ENCODE assay signal across 10 mouse cellular contexts in genomic region chr8:70489576-70489975, GRCm38 (mm10). TPM values are rescaled to one million over a fixed set of nuclear protein-coding genes. Genes with fewer than 3 reads are reported as not detected.
DNase-seq lines count a peak whose midpoint lies in the region; ATAC-seq lines count a peak whose summit lies in the region.
"Had no signal": no experiment of that assay in that cellular context is flagged by ENCODE, and none has a peak within 500 bp of the region (broad histone marks: within the 10 kb centered on the region; RNA-seq: fewer than 3 reads in every experiment).

No protein-coding gene starts in this region.

- H3K4me1 ChIP-seq in kidney, embryonic 16.5 days (ENCODE audit: insufficient read depth, low read length) = peaks cover 66% of the 10 kb centered on the region
- H3K4me1 ChIP-seq in embryonic facial prominence, embryonic 10.5 days = peaks cover 91% of the 10 kb centered on the region
- peaks cover 67% of the 10 kb centered on the region for H3K4me1 ChIP-seq in hindbrain, embryonic 15.5 days (replicated peaks)
- peaks cover 51% of the 10 kb centered on the region for H3K4me1 ChIP-seq in midbrain, embryonic 12.5 days

- H3K27me3 ChIP-seq in kidney, embryonic 16.5 days (ENCODE audit: insufficient read depth, low read length) = peaks cover 99% of the 10 kb centered on the region
- peaks cover 100% of the 10 kb centered on the region for H3K27me3 ChIP-seq in embryonic facial prominence, embryonic 10.5 days (replicated peaks; ENCODE audit: low read depth, poor library complexity, severe bottlenecking)
- H3K27me3 ChIP-seq in hindbrain, embryonic 15.5 days = peaks cover 87% of the 10 kb centered on the region
- H3K27me3 ChIP-seq in midbrain, embryonic 12.5 days = peaks cover 100% of the 10 kb centered on the region

- H3K9ac ChIP-seq in kidney, embryonic 16.5 days (replicated peaks; ENCODE audit: low read length) = 0 out of 2 replicates have a peak overlapping the region, but pooled peaks have one; percentile 39
- no peak overlapping the region for H3K9ac ChIP-seq in hindbrain, embryonic 15.5 days
- no peak overlapping the region; the same call in 1 of the 2 replicates for H3K9ac ChIP-seq in midbrain, embryonic 12.5 days (replicated peaks)

- no peaks in the 10 kb centered on the region for H3K9me3 ChIP-seq in kidney, embryonic 16.5 days (ENCODE audit: low read length)
- H3K9me3 ChIP-seq in embryonic facial prominence, embryonic 10.5 days = no peaks in the 10 kb centered on the region
- no peaks in the 10 kb centered on the region for H3K9me3 ChIP-seq in hindbrain, embryonic 15.5 days
- no peaks in the 10 kb centered on the region for H3K9me3 ChIP-seq in midbrain, embryonic 12.5 days

- H3K4me2 ChIP-seq in kidney, embryonic 16.5 days (replicated peaks; ENCODE audit: low read depth, low read length) = peak overlapping the region; percentile 60
- H3K4me2 ChIP-seq in hindbrain, embryonic 15.5 days = peak overlapping the region; percentile 37
- peak overlapping the region; percentile 43 for H3K4me2 ChIP-seq in midbrain, embryonic 12.5 days (replicated peaks)

- 0% methylated on average over 40 of the region's 41 CpGs for WGBS in kidney, embryonic 16.5 days
- WGBS in embryonic facial prominence, embryonic 10.5 days = under 1% methylated on average over 41 of the region's 41 CpGs
- WGBS in hindbrain, embryonic 15.5 days = under 1% methylated on average over 37 of the region's 41 CpGs
- 1% methylated on average over 31 of the region's 41 CpGs for WGBS in midbrain, embryonic 12.5 days

- no peak for DNase-seq in kidney, adult 18-20 months
- DNase-seq in embryonic facial prominence, embryonic 10.5 days (ENCODE audit: low spot score) = peak; percentile 77
- no peak for DNase-seq in adrenal gland, adult (ENCODE audit: inconsistent age in 2 of 2, low spot score in 1 of 2)
- DNase-seq in adipocyte (ENCODE audit: low spot score) = no peak
- no peak for DNase-seq in left cerebral cortex, postnatal 14 days (ENCODE audit: low spot score in 2 of 2)

- 0 out of 2 replicates have a peak, but pooled peaks have one; percentile 27 for ATAC-seq in kidney, embryonic 16.5 days (ENCODE audit: low FRiP score, low TSS enrichment)
- no peak for ATAC-seq in hindbrain, embryonic 15.5 days (ENCODE audit: low FRiP score, low read depth)
- ATAC-seq in midbrain, embryonic 12.5 days (ENCODE audit: low FRiP score, low read depth) = no peak

- no peak overlapping the region for H3K27ac ChIP-seq in kidney, embryonic 16.5 days (ENCODE audit: low read length)
- peak overlapping the region; percentile 87 for H3K27ac ChIP-seq in embryonic facial prominence, embryonic 10.5 days (replicated peaks)
- no peak overlapping the region for H3K27ac ChIP-seq in hindbrain, embryonic 15.5 days (replicated peaks)
- no peak overlapping the region for H3K27ac ChIP-seq in midbrain, embryonic 12.5 days (replicated peaks)

- H3K36me3 ChIP-seq in kidney, embryonic 16.5 days (ENCODE audit: insufficient read depth, low read length) = no peaks in the 10 kb centered on the region
- H3K36me3 ChIP-seq in embryonic facial prominence, embryonic 10.5 days (replicated peaks) = peaks cover 6% of the 10 kb centered on the region; the same call in 1 of the 2 replicates
- peaks cover 3% of the 10 kb centered on the region; the same call in 1 of the 2 replicates for H3K36me3 ChIP-seq in hindbrain, embryonic 15.5 days
- no peaks in the 10 kb centered on the region for H3K36me3 ChIP-seq in midbrain, embryonic 12.5 days

- intact Hi-C loops in left cerebral cortex, postnatal 14 days (cut with DNase I) = no loop called here

- H3K4me3 ChIP-seq in kidney, embryonic 16.5 days (ENCODE audit: low read length) = peak overlapping the region; percentile 42
- peak overlapping the region; percentile 73 for H3K4me3 ChIP-seq in embryonic facial prominence, embryonic 10.5 days
- peak overlapping the region; percentile 13; the same call in 1 of the 2 replicates for H3K4me3 ChIP-seq in hindbrain, embryonic 15.5 days
- peak overlapping the region; percentile 33 for H3K4me3 ChIP-seq in midbrain, embryonic 12.5 days
- H3K4me3 ChIP-seq: erythroblast, embryonic 14.5 days had no signal

RNA-seq across cellular contexts. Expression of gene Tmem59l, which starts 2.4 kb away (rescaled TPM):
- 6.5 and 7.0 TPM in 2 replicates for polyA plus RNA-seq in kidney, embryonic 16.5 days (2015; fragmentation: Nextera tagmentation; extraction: Ambion mirVana)
- polyA plus RNA-seq in embryonic facial prominence, embryonic 10.5 days (2016; fragmentation: Nextera tagmentation; extraction: Ambion mirVana) = 28.3 and 29.4 TPM in 2 replicates
- polyA plus RNA-seq in hindbrain, embryonic 15.5 days (2015; fragmentation: Nextera tagmentation; extraction: Ambion mirVana) = 133 and 145 TPM in 2 replicates
- polyA plus RNA-seq in midbrain, embryonic 12.5 days (2016; fragmentation: Nextera tagmentation; extraction: Ambion mirVana) = 19.3 and 21.7 TPM in 2 replicates
- 100 to 1,000 TPM; 217 to 225 TPM for total RNA-seq in left cerebral cortex, postnatal 14 days (2021)
- total RNA-seq: neutrophil, adult 5-6 weeks had no signal
- polyA plus RNA-seq: erythroblast, embryonic 14.5 days had no signal

RNA-seq across cellular contexts. Expression of gene Crlf1, which starts 3.4 kb away (rescaled TPM):
- 29.3 and 30.7 TPM in 2 replicates for polyA plus RNA-seq in kidney, embryonic 16.5 days (2015; fragmentation: Nextera tagmentation; extraction: Ambion mirVana)
- 103 and 116 TPM in 2 replicates for polyA plus RNA-seq in embryonic facial prominence, embryonic 10.5 days (2016; fragmentation: Nextera tagmentation; extraction: Ambion mirVana)
- 7.0 and 8.6 TPM in 2 replicates for polyA plus RNA-seq in hindbrain, embryonic 15.5 days (2015; fragmentation: Nextera tagmentation; extraction: Ambion mirVana)
- 0.92 and 1.6 TPM in 2 replicates for polyA plus RNA-seq in midbrain, embryonic 12.5 days (2016; fragmentation: Nextera tagmentation; extraction: Ambion mirVana)
- 1 to 10 TPM; 5.8 to 7.5 TPM for total RNA-seq in left cerebral cortex, postnatal 14 days (2021)
- total RNA-seq: neutrophil, adult 5-6 weeks had no signal

RNA-seq across cellular contexts. Expression of gene Klhl26, which starts 12.8 kb away (rescaled TPM):
- 25.0 and 26.8 TPM in 2 replicates for polyA plus RNA-seq in kidney, embryonic 16.5 days (2015; fragmentation: Nextera tagmentation; extraction: Ambion mirVana)
- polyA plus RNA-seq in embryonic facial prominence, embryonic 10.5 days (2016; fragmentation: Nextera tagmentation; extraction: Ambion mirVana) = 22.4 and 24.1 TPM in 2 replicates
- polyA plus RNA-seq in hindbrain, embryonic 15.5 days (2015; fragmentation: Nextera tagmentation; extraction: Ambion mirVana) = 29.5 and 33.6 TPM in 2 replicates
- polyA plus RNA-seq in midbrain, embryonic 12.5 days (2016; fragmentation: Nextera tagmentation; extraction: Ambion mirVana) = 17.8 and 18.5 TPM in 2 replicates
- 10 to 100 TPM; 37.2 to 37.9 TPM for total RNA-seq in left cerebral cortex, postnatal 14 days (2021)

RNA-seq across cellular contexts. Expression of gene Rex1bd, which starts 17.0 kb away (rescaled TPM):
- 133 and 135 TPM in 2 replicates for polyA plus RNA-seq in kidney, embryonic 16.5 days (2015; fragmentation: Nextera tagmentation; extraction: Ambion mirVana)
- 118 and 138 TPM in 2 replicates for polyA plus RNA-seq in embryonic facial prominence, embryonic 10.5 days (2016; fragmentation: Nextera tagmentation; extraction: Ambion mirVana)
- polyA plus RNA-seq in hindbrain, embryonic 15.5 days (2015; fragmentation: Nextera tagmentation; extraction: Ambion mirVana) = 161 and 177 TPM in 2 replicates
- 130 and 134 TPM in 2 replicates for polyA plus RNA-seq in midbrain, embryonic 12.5 days (2016; fragmentation: Nextera tagmentation; extraction: Ambion mirVana)
- 10 to 100 TPM; 96.6 to 99.7 TPM for total RNA-seq in left cerebral cortex, postnatal 14 days (2021)

RNA-seq across cellular contexts. Expression of gene Uba52, which starts 21.0 kb away (rescaled TPM):
- polyA plus RNA-seq in kidney, embryonic 16.5 days (2015; fragmentation: Nextera tagmentation; extraction: Ambion mirVana) = 869 and 882 TPM in 2 replicates
- polyA plus RNA-seq in embryonic facial prominence, embryonic 10.5 days (2016; fragmentation: Nextera tagmentation; extraction: Ambion mirVana) = 908 and 951 TPM in 2 replicates
- polyA plus RNA-seq in hindbrain, embryonic 15.5 days (2015; fragmentation: Nextera tagmentation; extraction: Ambion mirVana) = 652 and 684 TPM in 2 replicates
- polyA plus RNA-seq in midbrain, embryonic 12.5 days (2016; fragmentation: Nextera tagmentation; extraction: Ambion mirVana) = 748 and 749 TPM in 2 replicates
- total RNA-seq in left cerebral cortex, postnatal 14 days (2021) = 1,000 to 10,000 TPM in 1 of 2 experiments, 100 to 1,000 TPM in 1; 967 to 1,028 TPM

Comparison
In these comparisons a context has a peak if more than half of its experiments do, and no peak if none do; other contexts are left out.
1. H3K4me3 ChIP-seq: peak in every context shown above with its lines; median percentile 73 in embryonic facial prominence, embryonic 10.5 days; 42 in kidney, embryonic 16.5 days; 33 in midbrain, embryonic 12.5 days; 13 in hindbrain, embryonic 15.5 days.